Mouse (Mus musculus) myocyte (in vitro differentiated cells): ENCODE measurements around the gene Fam19a1.

Experiments used
- CEBPB ChIP-seq: IDR thresholded peaks from 2 replicates; pipeline ENCODE4 v1.6.1; 2011; ENCODE audit warnings: mild to moderate bottlenecking, moderate library complexity; ENCODE audit not compliant: poor library complexity, insufficient read depth, severe bottlenecking
- E2F4 ChIP-seq: IDR thresholded peaks from one replicate; pipeline ENCODE4 v1.6.1; 2011; ENCODE audit warnings: mild to moderate bottlenecking, control low read depth, moderate library complexity; ENCODE audit not compliant: insufficient read depth
- MAX ChIP-seq: IDR thresholded peaks from one replicate; pipeline ENCODE4 v1.6.1; 2011; ENCODE audit warnings: low read depth, mild to moderate bottlenecking, control low read depth
- MYOD1 ChIP-seq, 3 experiments: IDR thresholded peaks; one replicate each; pipeline ENCODE4 v1.6.1; 2011; ENCODE audit warnings: control low read depth in 2 of 3, low read depth in 2 of 3, mild to moderate bottlenecking in 2 of 3, moderate library complexity in 1 of 3; ENCODE audit not compliant: insufficient read length in 2 of 3, control insufficient read depth in 1 of 3
- MYOG ChIP-seq, 3 experiments: IDR thresholded peaks; one replicate each; pipeline ENCODE4 v1.6.1; 2011; ENCODE audit warnings: control low read depth in 2 of 3, low read depth in 2 of 3, mild to moderate bottlenecking in 2 of 3; ENCODE audit not compliant: insufficient read length in 2 of 3, control insufficient read depth in 1 of 3, insufficient read depth in 1 of 3
- POLR2A ChIP-seq: IDR thresholded peaks from one replicate; pipeline ENCODE4 v1.6.1; 2011; ENCODE audit warnings: low read depth, mild to moderate bottlenecking, control low read depth, moderate library complexity; ENCODE audit not compliant: insufficient read length
- POLR2AphosphoS2 ChIP-seq: IDR thresholded peaks from one replicate; pipeline ENCODE4 v1.6.1; 2011; ENCODE audit warnings: low read depth, control low read depth; ENCODE audit not compliant: insufficient read length
- REST ChIP-seq: IDR thresholded peaks from one replicate; pipeline ENCODE4 v1.6.1; 2011; ENCODE audit warnings: mild to moderate bottlenecking, control low read depth, moderate library complexity; ENCODE audit not compliant: insufficient read depth, insufficient read length
- TCF12 ChIP-seq: IDR thresholded peaks from one replicate; pipeline ENCODE4 v1.6.1; 2011; ENCODE audit warnings: mild to moderate bottlenecking, control low read depth; ENCODE audit not compliant: poor library complexity, insufficient read depth, severe bottlenecking
- TCF3 ChIP-seq: IDR thresholded peaks from one replicate; pipeline ENCODE4 v1.6.1; 2011; ENCODE audit warnings: low read depth, control low read depth; ENCODE audit not compliant: insufficient read length
- USF1 ChIP-seq: IDR thresholded peaks from one replicate; pipeline ENCODE4 v1.6.1; 2011; ENCODE audit warnings: low read depth, mild to moderate bottlenecking, control low read depth, moderate library complexity

- TF ChIP-seq MAX = no peak
- TF ChIP-seq POLR2A = no peak
- no peak for TF ChIP-seq USF1
- no peak for TF ChIP-seq E2F4
- TF ChIP-seq MYOG (IDR thresholded peaks at IDR 0.05; ENCODE audit: control insufficient read depth in 1 of 3, insufficient read depth in 1 of 3, insufficient read length in 2 of 3, low read depth in 2 of 3) = no peak
- no peak for TF ChIP-seq REST
- TF ChIP-seq CEBPB = no peak
- no peak for TF ChIP-seq TCF12
- TF ChIP-seq MYOD1 (IDR thresholded peaks at IDR 0.05; ENCODE audit: control insufficient read depth in 1 of 3, insufficient read length in 2 of 3, low read depth in 2 of 3) = no peak
- no peak for TF ChIP-seq TCF3
- no peak for TF ChIP-seq POLR2AphosphoS2
These were observed 522.7 kb downstream of the Fam19a1 start for GRCm38 (mm10) chr6:96635663-96636062.
